Mouse (Mus musculus) hindbrain, embryonic 15.5 days (tissue): ENCODE measurements around the gene Prrt4. TPM values are rescaled to one million over a fixed set of nuclear protein-coding genes. Genes with fewer than 3 reads are reported as not detected.

Experiments used
- ATAC-seq: fragments of 200-750 bp; cut with Nextera tagmentation; 2 replicates; pipeline ENCODE4 v1.8.0; 2017; ENCODE audit warnings: low read depth, moderate number of reproducible peaks, moderate TSS enrichment; ENCODE audit not compliant: low FRiP score
- H3K27ac ChIP-seq: fragments of 300-500 bp; sonication (generic); replicated peaks from 2 replicates; pipeline ENCODE4 v1.5.1; 2015; ENCODE audit warnings: mild to moderate bottlenecking, inconsistent platforms
- H3K27me3 ChIP-seq: fragments of 300-500 bp; sonication (generic); 2 replicates; pipeline ENCODE4 v1.6.1; 2015; ENCODE audit warnings: control low read depth, inconsistent platforms
- H3K36me3 ChIP-seq: fragments of 300-500 bp; sonication (generic); 2 replicates; pipeline ENCODE4 v1.6.1; 2015; ENCODE audit warnings: control low read depth, inconsistent platforms
- H3K4me1 ChIP-seq: fragments of 300-500 bp; sonication (generic); replicated peaks from 2 replicates; pipeline ENCODE4 v1.6.1; 2015; ENCODE audit warnings: control low read depth, inconsistent platforms
- H3K4me2 ChIP-seq: fragments of 300-500 bp; sonication (generic); 2 replicates; pipeline ENCODE4 v1.6.1; 2015; ENCODE audit warnings: moderate library complexity, mild to moderate bottlenecking, inconsistent platforms
- H3K4me3 ChIP-seq: fragments of 300-500 bp; sonication (generic); 2 replicates; pipeline ENCODE4 v1.5.1; 2015; ENCODE audit warnings: mild to moderate bottlenecking, inconsistent platforms
- H3K9ac ChIP-seq: fragments of 300-500 bp; sonication (generic); 2 replicates; pipeline ENCODE4 v1.6.1; 2015; ENCODE audit warnings: inconsistent platforms
- H3K9me3 ChIP-seq: fragments of 300-500 bp; sonication (generic); 2 replicates; pipeline ENCODE4 v1.6.1; 2016; ENCODE audit warnings: control low read depth, inconsistent platforms
- WGBS: fragments of 180-500 bp; shearing (Covaris S2); methylation state at CpG from one replicate; pipeline ENCODE4 v1.1.7; 2015; 5-methylcytosine and 5-hydroxymethylcytosine counted together
- polyA plus RNA-seq: library from polyadenylated mRNA; unstranded; fragments of >200 nt; fragmentation: Nextera tagmentation; extraction: Ambion mirVana; gene quantifications from 2 replicates; pipeline ENCODE4 v1.2.1, GENCODE M21; 2015

Gene Prrt4
- polyA plus RNA-seq, 1 experiment from 2014 or later, result 13.6 TPM

- H3K9me3 ChIP-seq, result no peaks in the 10 kb centered on the region
- H3K27me3 ChIP-seq, result no peaks in the 10 kb centered on the region
- H3K9ac ChIP-seq, result no peak overlapping the region
- H3K4me3 ChIP-seq, result no peak overlapping the region
- peaks cover 29% of the 10 kb centered on the region for H3K4me1 ChIP-seq
- H3K4me2 ChIP-seq, result no peak overlapping the region
- ATAC-seq, result no peak
- no peak overlapping the region for H3K27ac ChIP-seq
- peaks cover 27% of the 10 kb centered on the region for H3K36me3 ChIP-seq
- WGBS, result 87% methylated on average over 5 of the region's 5 CpGs
These were observed 27.6 kb upstream of the Prrt4 start for GRCm38 (mm10) chr6:29207017-29207416.

- Histone ChIP-seq H3K4me3 (no peak overlapping the region), H3K27ac (no peak overlapping the region), H3K9ac (no peak overlapping the region), H3K27me3 (no peaks in the 10 kb centered on the region), H3K4me2 (no peak overlapping the region), H3K9me3 (no peaks in the 10 kb centered on the region), H3K36me3 (peaks cover 31% of the 10 kb centered on the region), H3K4me1 (peaks cover 23% of the 10 kb centered on the region)
- WGBS, result 91% methylated on average over 10 of the region's 10 CpGs
- no peak for ATAC-seq
These were observed 26.6 kb upstream of the Prrt4 start for GRCm38 (mm10) chr6:29206006-29206405.

- Histone ChIP-seq H3K36me3 (peaks cover 33% of the 10 kb centered on the region), H3K27ac (no peak overlapping the region), H3K9ac (no peak overlapping the region), H3K4me2 (no peak overlapping the region), H3K4me1 (peaks cover 15% of the 10 kb centered on the region), H3K4me3 (no peak overlapping the region), H3K27me3 (no peaks in the 10 kb centered on the region), H3K9me3 (no peaks in the 10 kb centered on the region)
- peak; percentile 12; the same call in 1 of the 2 replicates for ATAC-seq
- 56% methylated on average over 15 of the region's 15 CpGs for WGBS
These were observed 25.7 kb upstream of the Prrt4 start for GRCm38 (mm10) chr6:29204932-29205614.

- Histone ChIP-seq H3K4me3 (no peak overlapping the region), H3K9ac (no peak overlapping the region), H3K36me3 (peaks cover 33% of the 10 kb centered on the region), H3K9me3 (no peaks in the 10 kb centered on the region), H3K27me3 (no peaks in the 10 kb centered on the region), H3K4me1 (0 out of 2 replicates have a peak, but pooled peaks cover 5% of the 10 kb centered on the region), H3K27ac (no peak overlapping the region), H3K4me2 (no peak overlapping the region)
- ATAC-seq, result no peak
- WGBS, result 87% methylated on average over 6 of the region's 6 CpGs
These were observed 24.6 kb upstream of the Prrt4 start for GRCm38 (mm10) chr6:29203861-29204585.

GRCm38 (mm10) chr6:29203096-29203495, 23.7 kb upstream of the Prrt4 start:
- 91% methylated on average over 13 of the region's 13 CpGs for WGBS
- Histone ChIP-seq H3K4me1 (peaks cover 8% of the 10 kb centered on the region), H3K4me2 (no peak overlapping the region), H3K4me3 (no peak overlapping the region), H3K27me3 (no peaks in the 10 kb centered on the region), H3K36me3 (peaks cover 33% of the 10 kb centered on the region), H3K9me3 (no peaks in the 10 kb centered on the region), H3K27ac (no peak overlapping the region), H3K9ac (no peak overlapping the region)
- no peak for ATAC-seq

GRCm38 (mm10) chr6:29201988-29202387, 22.6 kb upstream of the Prrt4 start:
- Histone ChIP-seq H3K27me3 (no peaks in the 10 kb centered on the region), H3K36me3 (peaks cover 31% of the 10 kb centered on the region), H3K4me1 (peaks cover 14% of the 10 kb centered on the region), H3K9ac (no peak overlapping the region), H3K27ac (no peak overlapping the region), H3K9me3 (no peaks in the 10 kb centered on the region), H3K4me2 (no peak overlapping the region), H3K4me3 (no peak overlapping the region)
- 84% methylated on average over 8 of the region's 8 CpGs for WGBS
- ATAC-seq, result no peak

GRCm38 (mm10) chr6:29201341-29201740, 22.0 kb upstream of the Prrt4 start:
- H3K9ac ChIP-seq, result no peak overlapping the region
- no peak overlapping the region for H3K27ac ChIP-seq
- no peak overlapping the region for H3K4me2 ChIP-seq
- H3K4me1 ChIP-seq, result peaks cover 14% of the 10 kb centered on the region
- ATAC-seq, result no peak
- peaks cover 27% of the 10 kb centered on the region for H3K36me3 ChIP-seq
- 94% methylated on average over 5 of the region's 5 CpGs for WGBS
- no peak overlapping the region for H3K4me3 ChIP-seq
- H3K27me3 ChIP-seq, result no peaks in the 10 kb centered on the region
- H3K9me3 ChIP-seq, result no peaks in the 10 kb centered on the region

- H3K36me3 ChIP-seq, result peaks cover 19% of the 10 kb centered on the region; the same call in 1 of the 2 replicates
- no peak for ATAC-seq
- 63% methylated on average over 3 of the region's 3 CpGs for WGBS
These were observed 21.1 kb upstream of the Prrt4 start for GRCm38 (mm10) chr6:29200496-29200895.

GRCm38 (mm10) chr6:29199223-29199855, 20.0 kb upstream of the Prrt4 start:
- no peaks in the 10 kb centered on the region for H3K27me3 ChIP-seq
- H3K36me3 ChIP-seq, result peaks cover 19% of the 10 kb centered on the region; the same call in 1 of the 2 replicates
- H3K9me3 ChIP-seq, result no peaks in the 10 kb centered on the region
- 46% methylated on average over 8 of the region's 8 CpGs for WGBS
- ATAC-seq, result no peak
- 0 out of 2 replicates have a peak overlapping the region, but pooled peaks have one; percentile 9 for H3K27ac ChIP-seq
- H3K4me2 ChIP-seq, result peak overlapping the region; percentile 58
- peak overlapping the region; percentile 32 for H3K4me3 ChIP-seq
- H3K4me1 ChIP-seq, result peaks cover 14% of the 10 kb centered on the region
- H3K9ac ChIP-seq, result peak overlapping the region; percentile 28; the same call in 1 of the 2 replicates

More at GRCm38 (mm10) chr6:29200496-29200895, 21.1 kb upstream of the Prrt4 start:
- H3K4me1 ChIP-seq, result peaks cover 14% of the 10 kb centered on the region
- no peak overlapping the region for H3K4me2 ChIP-seq
- H3K4me3 ChIP-seq, result no peak overlapping the region
- H3K9ac ChIP-seq, result no peak overlapping the region
- H3K27ac ChIP-seq, result no peak overlapping the region
- no peaks in the 10 kb centered on the region for H3K27me3 ChIP-seq
- no peaks in the 10 kb centered on the region for H3K9me3 ChIP-seq

- WGBS, result 6% methylated on average over 25 of the region's 25 CpGs
- no peaks in the 10 kb centered on the region for H3K27me3 ChIP-seq
- ATAC-seq, result peak; percentile 86
- peak overlapping the region; percentile 32 for H3K9ac ChIP-seq
- H3K27ac ChIP-seq, result peak overlapping the region; percentile 64; the same call in 1 of the 2 replicates
- peak overlapping the region; percentile 58 for H3K4me2 ChIP-seq
- H3K4me3 ChIP-seq, result peak overlapping the region; percentile 32
- peaks cover 15% of the 10 kb centered on the region; the same call in 1 of the 2 replicates for H3K36me3 ChIP-seq
- H3K4me1 ChIP-seq, result peaks cover 14% of the 10 kb centered on the region
- H3K9me3 ChIP-seq, result no peaks in the 10 kb centered on the region
These were observed 19.2 kb upstream of the Prrt4 start for GRCm38 (mm10) chr6:29198309-29199222.
